Mouse (Mus musculus): ENCODE measurements around the gene Timp4. TPM values are rescaled to one million over a fixed set of nuclear protein-coding genes. Genes with fewer than 3 reads are reported as not detected.
A peak's percentile ranks its signal among the peaks of the same experiment; 100 is the strongest.

Timp4 gene
- polyA plus RNA-seq (2016; fragmentation: Nextera tagmentation; extraction: Ambion mirVana), result 0.09 and 0.10 TPM in 2 replicates

DNA sequence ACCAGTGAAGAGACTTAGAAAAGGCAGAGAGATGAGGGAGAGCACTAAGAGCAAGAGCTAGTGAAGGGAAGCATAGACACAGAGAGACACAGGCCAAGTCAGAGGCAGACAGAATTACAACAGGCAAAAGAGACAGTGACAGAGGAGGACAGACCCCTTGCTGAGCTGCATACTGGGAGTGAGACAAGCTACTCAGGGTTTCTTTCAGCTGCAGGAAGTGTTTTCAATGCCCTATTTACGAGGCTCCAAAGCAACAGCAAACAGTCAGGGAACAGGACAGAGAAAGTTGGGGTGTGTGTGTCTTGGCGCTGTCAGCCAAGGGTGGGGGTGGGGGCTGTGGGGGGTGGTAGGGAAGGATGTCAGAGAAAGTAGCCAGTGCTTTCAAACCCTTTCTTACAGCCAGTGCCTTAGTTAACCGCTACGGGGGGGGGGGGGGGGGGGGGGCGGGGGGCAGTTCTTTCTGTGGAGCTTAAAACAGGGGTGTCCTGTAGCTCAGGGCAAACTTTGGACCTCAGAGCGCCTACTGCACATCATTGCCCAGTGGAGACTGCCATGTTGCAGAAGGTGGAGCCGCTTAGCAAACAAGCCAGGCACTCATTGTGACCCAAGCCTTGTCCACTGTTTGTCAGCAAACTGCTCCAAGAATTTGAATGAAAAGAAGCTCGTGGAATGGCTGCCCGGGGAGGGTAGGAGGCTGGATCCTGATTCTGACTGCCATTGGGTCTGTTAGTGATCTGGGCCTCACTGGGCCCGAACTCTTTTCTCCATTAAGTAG lies at the start of gene Timp4:
Gene Timp4 (minus strand): TSS at position 107 of the 775 bp plus-strand sequence.
- 30% methylated on average over 7 of the region's 10 CpGs for WGBS
- H3K27me3 ChIP-seq (ENCODE audit: insufficient read depth, poor library complexity, severe bottlenecking), result peaks cover 100% of the 10 kb centered on the region
- H3K4me3 ChIP-seq, result peak within 1 kb of the TSS; percentile 34
- H3K27ac ChIP-seq, result no peak within 1 kb of the TSS
- no peak for DNase-seq (ENCODE audit: low spot score)
- H3K4me1 ChIP-seq, result peaks cover 15% of the 10 kb centered on the region
- no peaks in the 10 kb centered on the region for H3K36me3 ChIP-seq
- no peaks in the 10 kb centered on the region for H3K9me3 ChIP-seq

DNA sequence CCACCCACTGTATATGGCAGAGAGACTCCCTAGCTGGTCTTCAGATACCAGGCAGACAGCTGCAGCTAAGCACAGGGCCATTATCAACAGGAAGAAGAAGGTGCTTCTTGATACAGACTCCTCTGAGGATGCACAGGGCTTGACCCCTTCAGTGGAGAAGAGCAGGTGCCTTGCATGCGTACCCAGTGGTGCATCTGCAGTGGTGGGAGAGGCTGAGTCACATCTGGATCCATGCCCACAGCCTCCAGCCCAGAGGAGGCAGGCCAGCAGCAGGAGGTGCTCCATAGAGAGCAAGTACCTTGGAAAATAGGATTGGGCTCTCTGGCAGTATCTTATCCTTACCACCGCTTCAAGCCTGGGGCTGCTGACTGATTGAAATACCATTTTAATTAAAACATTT lies 41.9 kb upstream of the Timp4 start:
- H3K4me1 ChIP-seq, result peaks cover 13% of the 10 kb centered on the region
- H3K9me3 ChIP-seq, result no peaks in the 10 kb centered on the region
- WGBS, result 70% methylated on average over 2 of the region's 2 CpGs
- H3K4me3 ChIP-seq, result no peak overlapping the region
- H3K36me3 ChIP-seq, result no peaks in the 10 kb centered on the region
- H3K27ac ChIP-seq, result no peak overlapping the region
- peaks cover 55% of the 10 kb centered on the region for H3K27me3 ChIP-seq (ENCODE audit: insufficient read depth, poor library complexity, severe bottlenecking)
- no peak for DNase-seq (ENCODE audit: low spot score)

GRCm38 (mm10) chr6:115292621-115293020 lies 40.6 kb upstream of the Timp4 start:
- WGBS, result 37% methylated on average over 6 of the region's 6 CpGs
- H3K27ac ChIP-seq, result 0 out of 2 replicates have a peak overlapping the region, but pooled peaks have one; percentile 13
- H3K4me3 ChIP-seq, result no peak overlapping the region
- H3K27me3 ChIP-seq (ENCODE audit: insufficient read depth, poor library complexity, severe bottlenecking), result peaks cover 62% of the 10 kb centered on the region
- H3K4me1 ChIP-seq, result peaks cover 13% of the 10 kb centered on the region
- H3K36me3 ChIP-seq, result no peaks in the 10 kb centered on the region
- no peak for DNase-seq (ENCODE audit: low spot score)
- no peaks in the 10 kb centered on the region for H3K9me3 ChIP-seq

DNA sequence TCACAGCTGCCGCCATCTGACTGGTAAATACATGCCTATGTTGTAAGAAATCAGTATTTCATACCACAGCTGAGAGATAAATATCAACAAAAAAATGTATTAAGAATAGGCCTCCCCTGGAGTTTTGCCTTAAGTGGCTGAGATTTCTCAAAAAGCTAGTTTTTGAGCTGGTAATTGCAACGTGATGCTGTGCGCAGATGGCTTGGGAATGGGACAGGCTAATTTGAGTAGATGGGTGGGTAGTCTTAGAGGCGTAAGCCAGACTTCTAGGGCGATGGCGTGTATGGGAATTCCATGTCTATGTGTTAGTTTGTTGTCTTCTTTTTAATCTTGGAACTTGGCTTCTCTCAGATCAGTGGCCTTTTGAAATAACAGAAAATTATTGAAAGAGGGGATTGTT lies 39.8 kb upstream of the Timp4 start:
- Histone ChIP-seq H3K4me3 (no peak overlapping the region), H3K27me3 (ENCODE audit: insufficient read depth, poor library complexity, severe bottlenecking) (peaks cover 62% of the 10 kb centered on the region)

DNA sequence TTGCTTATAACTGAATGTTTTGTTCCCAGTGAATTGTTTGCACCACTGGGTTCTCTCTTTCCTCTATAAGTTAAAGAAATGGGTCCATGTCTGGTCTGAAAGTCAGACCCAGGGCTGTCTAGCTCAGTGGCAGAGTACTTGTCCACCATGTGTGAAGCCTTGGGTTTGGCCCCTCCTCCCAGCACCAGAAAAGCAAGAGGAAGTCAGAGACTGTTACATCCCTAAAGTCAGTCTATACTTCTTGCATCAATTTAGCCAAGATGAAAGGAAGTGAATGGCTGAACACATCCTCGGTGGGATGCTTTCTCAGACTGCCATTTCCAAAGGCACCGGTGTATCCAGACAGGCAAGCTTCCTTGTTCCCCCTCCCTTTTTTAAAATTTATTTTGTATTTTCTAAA lies 39.1 kb upstream of the Timp4 start:
- H3K27me3 ChIP-seq (ENCODE audit: insufficient read depth, poor library complexity, severe bottlenecking), result peaks cover 62% of the 10 kb centered on the region
- WGBS, result 83% methylated on average over 2 of the region's 2 CpGs
- no peak overlapping the region for H3K27ac ChIP-seq
- no peaks in the 10 kb centered on the region for H3K9me3 ChIP-seq
- H3K4me3 ChIP-seq, result no peak overlapping the region
- H3K36me3 ChIP-seq, result no peaks in the 10 kb centered on the region
- no peak for DNase-seq (ENCODE audit: low spot score)
- H3K4me1 ChIP-seq, result peaks cover 21% of the 10 kb centered on the region

More for the DNA sequence above, 39.8 kb upstream of the Timp4 start:
- Histone ChIP-seq H3K36me3 (no peaks in the 10 kb centered on the region), H3K27ac (no peak overlapping the region), H3K9me3 (no peaks in the 10 kb centered on the region), H3K4me1 (peaks cover 21% of the 10 kb centered on the region)
- WGBS, result 89% methylated on average over 6 of the region's 6 CpGs
- no peak for DNase-seq (ENCODE audit: low spot score)

DNA sequence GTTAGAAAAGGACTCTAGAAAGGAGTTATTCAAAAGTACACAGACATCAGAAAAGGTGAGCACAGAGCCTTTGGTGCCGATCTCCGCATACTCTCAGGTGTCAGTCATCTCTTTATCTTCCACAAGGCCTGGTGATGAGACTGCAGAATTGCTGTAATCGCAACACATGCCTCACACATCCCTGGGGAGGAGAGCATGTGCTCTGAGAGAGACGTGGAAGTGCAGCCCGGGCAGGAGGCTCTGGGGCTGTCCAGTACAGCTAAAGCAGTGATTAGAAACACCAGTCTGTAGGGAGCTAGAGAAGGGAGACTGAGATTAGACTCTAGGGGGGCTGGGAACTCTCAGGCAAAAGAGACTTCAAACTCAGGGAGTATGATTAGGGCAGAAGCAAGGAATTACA lies 38.6 kb upstream of the Timp4 start:
- Histone ChIP-seq H3K36me3 (no peaks in the 10 kb centered on the region), H3K9me3 (no peaks in the 10 kb centered on the region), H3K4me1 (peaks cover 21% of the 10 kb centered on the region), H3K4me3 (no peak overlapping the region), H3K27me3 (ENCODE audit: insufficient read depth, poor library complexity, severe bottlenecking) (peaks cover 62% of the 10 kb centered on the region), H3K27ac (no peak overlapping the region)
- no peak for DNase-seq (ENCODE audit: low spot score)
- WGBS, result 42% methylated on average over 5 of the region's 5 CpGs

- no peak overlapping the region for H3K27ac ChIP-seq
- no peaks in the 10 kb centered on the region for H3K36me3 ChIP-seq
- H3K27me3 ChIP-seq (ENCODE audit: insufficient read depth, poor library complexity, severe bottlenecking), result peaks cover 64% of the 10 kb centered on the region
- H3K4me1 ChIP-seq, result peaks cover 21% of the 10 kb centered on the region
- DNase-seq (ENCODE audit: low spot score), result no peak
- H3K9me3 ChIP-seq, result no peaks in the 10 kb centered on the region
- WGBS, result 85% methylated on average over 3 of the region's 3 CpGs
- no peak overlapping the region for H3K4me3 ChIP-seq
These were observed 36.2 kb upstream of the Timp4 start for GRCm38 (mm10) chr6:115288223-115288622.

DNA sequence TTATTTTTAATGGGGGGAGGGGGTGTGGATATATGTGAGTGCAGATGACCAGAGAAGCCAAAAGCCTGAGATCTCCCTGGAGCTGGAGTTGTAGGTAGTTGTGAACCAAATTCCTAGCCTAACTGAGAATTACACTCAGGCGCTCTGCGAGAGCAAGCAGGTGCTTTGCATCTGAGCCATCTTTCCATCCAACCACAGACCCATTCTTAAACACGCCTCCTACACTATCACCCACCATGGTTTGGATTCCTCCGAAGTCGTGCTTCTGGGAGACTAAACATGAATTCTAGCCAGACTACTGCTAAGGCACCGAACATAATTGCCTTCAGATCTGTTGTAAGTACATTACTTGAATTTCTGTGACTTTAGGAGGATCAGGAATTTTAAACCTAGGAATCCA lies 34.4 kb upstream of the Timp4 start:
- no peak overlapping the region for H3K4me3 ChIP-seq
- WGBS, result 75% methylated on average over 6 of the region's 6 CpGs
- H3K27ac ChIP-seq, result no peak overlapping the region
- H3K27me3 ChIP-seq (ENCODE audit: insufficient read depth, poor library complexity, severe bottlenecking), result peaks cover 70% of the 10 kb centered on the region
- DNase-seq (ENCODE audit: low spot score), result no peak
- no peaks in the 10 kb centered on the region for H3K9me3 ChIP-seq
- peaks cover 13% of the 10 kb centered on the region for H3K4me1 ChIP-seq
- no peaks in the 10 kb centered on the region for H3K36me3 ChIP-seq

DNA sequence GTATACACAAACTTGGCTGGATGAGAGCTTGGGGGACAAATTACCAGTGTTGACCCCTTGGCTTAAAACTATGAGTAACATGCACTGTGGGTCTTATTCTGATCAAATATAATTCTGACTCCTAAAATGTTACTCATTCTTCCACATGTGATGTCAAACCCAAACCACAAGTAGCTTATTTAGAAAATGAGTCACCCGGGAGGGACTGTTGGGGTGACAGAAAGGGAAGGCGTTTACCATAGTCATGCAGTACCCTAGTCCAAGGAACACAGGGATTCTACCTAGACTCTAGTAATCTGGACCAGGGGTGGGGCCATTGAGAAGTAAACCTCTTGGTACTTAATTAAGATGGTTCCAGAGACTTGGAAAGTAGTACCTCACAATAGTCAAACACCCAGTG lies 32.1 kb upstream of the Timp4 start:
- 76% methylated on average over 2 of the region's 2 CpGs for WGBS
- DNase-seq (ENCODE audit: low spot score), result no peak
- Histone ChIP-seq H3K4me1 (peaks cover 8% of the 10 kb centered on the region), H3K27me3 (ENCODE audit: insufficient read depth, poor library complexity, severe bottlenecking) (peaks cover 76% of the 10 kb centered on the region), H3K36me3 (no peaks in the 10 kb centered on the region), H3K27ac (no peak overlapping the region), H3K4me3 (no peak overlapping the region), H3K9me3 (no peaks in the 10 kb centered on the region)

DNA sequence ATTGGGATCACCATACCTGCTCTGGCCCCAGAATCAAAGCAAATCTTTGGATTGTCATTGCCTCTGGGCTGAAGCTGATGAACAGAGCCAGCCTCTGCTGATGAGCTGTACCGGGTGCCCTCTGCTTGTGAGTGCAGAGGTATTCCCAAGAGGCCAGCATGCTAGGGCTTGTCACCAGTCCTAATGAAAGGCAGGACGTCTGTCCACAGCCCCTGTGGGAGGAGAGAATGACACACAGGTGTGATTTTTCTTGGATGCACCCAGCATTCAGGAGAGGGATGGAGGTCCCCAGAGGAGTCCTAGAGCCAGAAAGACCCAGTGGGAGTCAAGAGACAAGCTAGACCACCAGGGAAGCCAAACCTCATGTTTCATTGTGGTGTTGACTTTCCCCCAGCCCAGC lies 27.6 kb upstream of the Timp4 start:
- no peak overlapping the region for H3K27ac ChIP-seq
- no peaks in the 10 kb centered on the region for H3K9me3 ChIP-seq
- no peaks in the 10 kb centered on the region for H3K36me3 ChIP-seq
- H3K4me1 ChIP-seq, result peaks cover 6% of the 10 kb centered on the region
- WGBS, result 58% methylated on average over 2 of the region's 2 CpGs
- peaks cover 100% of the 10 kb centered on the region for H3K27me3 ChIP-seq (ENCODE audit: insufficient read depth, poor library complexity, severe bottlenecking)
- DNase-seq (ENCODE audit: low spot score), result no peak
- no peak overlapping the region for H3K4me3 ChIP-seq

GRCm38 (mm10) chr6:115278086-115278485 lies 26.1 kb upstream of the Timp4 start:
- Histone ChIP-seq H3K4me3 (no peak overlapping the region), H3K36me3 (no peaks in the 10 kb centered on the region), H3K27me3 (ENCODE audit: insufficient read depth, poor library complexity, severe bottlenecking) (peaks cover 100% of the 10 kb centered on the region), H3K9me3 (no peaks in the 10 kb centered on the region), H3K27ac (no peak overlapping the region), H3K4me1 (peaks cover 6% of the 10 kb centered on the region)
- WGBS, result 69% methylated on average over 8 of the region's 8 CpGs
- DNase-seq (ENCODE audit: low spot score), result no peak

- Histone ChIP-seq H3K4me1 (peaks cover 24% of the 10 kb centered on the region), H3K27me3 (ENCODE audit: insufficient read depth, poor library complexity, severe bottlenecking) (peaks cover 96% of the 10 kb centered on the region), H3K9me3 (no peaks in the 10 kb centered on the region), H3K27ac (no peak overlapping the region), H3K36me3 (no peaks in the 10 kb centered on the region), H3K4me3 (no peak overlapping the region)
- 91% methylated on average over 10 of the region's 10 CpGs for WGBS
- no peak for DNase-seq (ENCODE audit: low spot score)
These were observed 23.3 kb upstream of the Timp4 start for GRCm38 (mm10) chr6:115275116-115275815.

- no peak for DNase-seq (ENCODE audit: low spot score)
These were observed 22.7 kb upstream of the Timp4 start for GRCm38 (mm10) chr6:115274705-115275104.

More at GRCm38 (mm10) chr6:115274705-115275104, 22.7 kb upstream of the Timp4 start:
- Histone ChIP-seq H3K9me3 (no peaks in the 10 kb centered on the region), H3K27ac (no peak overlapping the region), H3K4me1 (peaks cover 29% of the 10 kb centered on the region), H3K27me3 (ENCODE audit: insufficient read depth, poor library complexity, severe bottlenecking) (peaks cover 96% of the 10 kb centered on the region), H3K4me3 (no peak overlapping the region), H3K36me3 (no peaks in the 10 kb centered on the region)
- WGBS, result 76% methylated on average over 9 of the region's 9 CpGs

Data from heart, embryonic 10.5 days (tissue).